Mouse (Mus musculus) liver, postnatal 0 days (tissue): Measurements from ENCODE around the gene Med14.

Experiments used
- CTCF ChIP-seq: sonication (generic); IDR thresholded peaks from 2 replicates; pipeline ENCODE4 v1.5.1; 2016; ENCODE audit warnings: antibody characterized with exemption, low read depth
- EP300 ChIP-seq: IDR thresholded peaks from 2 replicates; pipeline ENCODE4 v1.6.1; 2016; ENCODE audit warnings: antibody characterized with exemption, low read depth, mild to moderate bottlenecking

GRCm38 (mm10) chrX:12653879-12654278 lies 108.0 kb downstream of the Med14 start:
- TF ChIP-seq CTCF, result no peak
- TF ChIP-seq EP300, result no peak
